Mouse (Mus musculus) kidney, embryonic 14.5 days (tissue): ENCODE data around the gene Adamtsl1. TPM values are rescaled to one million over a fixed set of nuclear protein-coding genes. Genes with fewer than 3 reads are reported as not detected.

Experiments used
- ATAC-seq: fragments of 200-750 bp; cut with Nextera tagmentation; 2 replicates; pipeline ENCODE4 v1.8.0; 2017; ENCODE audit warnings: moderate number of reproducible peaks, mild to moderate bottlenecking, moderate TSS enrichment, moderate library complexity; ENCODE audit not compliant: low FRiP score, low TSS enrichment
- H3K27ac ChIP-seq: fragments of 300-500 bp; sonication (generic); 2 replicates; pipeline ENCODE4 v1.5.1; 2014; ENCODE audit warnings: low read depth, mild to moderate bottlenecking, low read length, moderate library complexity, mixed read lengths
- H3K27me3 ChIP-seq: fragments of 300-500 bp; sonication (generic); 2 replicates; pipeline ENCODE4 v1.6.1; 2014; ENCODE audit warnings: mild to moderate bottlenecking, low read length; ENCODE audit not compliant: control insufficient read depth, insufficient read depth
- H3K36me3 ChIP-seq: fragments of 300-500 bp; sonication (generic); 2 replicates; pipeline ENCODE4 v1.6.1; 2014; ENCODE audit warnings: low read length, mixed read lengths; ENCODE audit not compliant: control insufficient read depth, insufficient read depth
- H3K4me1 ChIP-seq: fragments of 300-500 bp; sonication (generic); 2 replicates; pipeline ENCODE4 v1.6.1; 2014; ENCODE audit warnings: low read length, mixed read lengths; ENCODE audit not compliant: control insufficient read depth, insufficient read depth
- H3K4me2 ChIP-seq: fragments of 300-500 bp; sonication (generic); replicated peaks from 2 replicates; pipeline ENCODE4 v1.6.1; 2014; ENCODE audit warnings: low read depth, mild to moderate bottlenecking, low read length
- H3K4me3 ChIP-seq: fragments of 300-500 bp; sonication (generic); 2 replicates; pipeline ENCODE4 v1.5.1; 2014; ENCODE audit warnings: mild to moderate bottlenecking, low read length
- H3K9ac ChIP-seq: fragments of 300-500 bp; sonication (generic); 2 replicates; pipeline ENCODE4 v1.6.1; 2014; ENCODE audit warnings: low read depth, mild to moderate bottlenecking, low read length, moderate library complexity
- H3K9me3 ChIP-seq: fragments of 300-500 bp; sonication (generic); 2 replicates; pipeline ENCODE4 v1.6.1; 2016; ENCODE audit warnings: low read length; ENCODE audit not compliant: control insufficient read depth
- WGBS: fragments of 180-500 bp; shearing (Covaris S2); extraction: QIAGEN DNeasy Blood & Tissue Kit; methylation state at CpG from one replicate; pipeline ENCODE4 v1.1.7; 2014; 5-methylcytosine and 5-hydroxymethylcytosine counted together
- polyA plus RNA-seq: library from polyadenylated mRNA; unstranded; fragments of >200 nt; fragmentation: Nextera tagmentation; extraction: Ambion mirVana; gene quantifications from 2 replicates; pipeline ENCODE4 v1.2.1, GENCODE M21; 2014

The Adamtsl1 gene
- polyA plus RNA-seq, 1 experiment from 2014 or later = 15.6 TPM

DNA sequence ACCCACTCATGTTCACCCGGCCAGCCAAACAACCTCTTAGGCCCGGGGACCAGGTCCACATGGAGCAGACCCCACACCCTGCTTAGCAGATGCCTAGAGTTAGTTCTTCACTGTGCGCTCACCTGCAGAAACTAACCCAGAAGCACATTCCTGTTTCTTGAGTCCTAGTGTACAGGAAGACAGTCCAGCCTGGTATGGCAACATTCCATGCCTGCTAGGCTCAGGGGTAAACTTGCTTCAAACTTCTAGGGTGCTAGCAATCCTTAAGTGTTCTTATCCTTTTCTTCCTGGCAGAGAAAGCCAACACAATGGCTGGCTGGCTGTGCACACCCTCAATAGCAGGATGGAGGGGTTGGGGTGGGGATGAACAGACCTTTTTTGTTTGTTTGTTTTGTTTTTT lies 897.0 kb downstream of the Adamtsl1 start:
- Histone ChIP-seq H3K4me1 (peaks cover 18% of the 10 kb centered on the region), H3K9ac (no peak overlapping the region), H3K9me3 (no peaks in the 10 kb centered on the region), H3K27me3 (no peaks in the 10 kb centered on the region), H3K4me3 (no peak overlapping the region), H3K4me2 (no peak overlapping the region), H3K27ac (no peak overlapping the region), H3K36me3 (no peaks in the 10 kb centered on the region)
- ATAC-seq = no peak
- WGBS = 88% methylated on average over 3 of the region's 3 CpGs

DNA sequence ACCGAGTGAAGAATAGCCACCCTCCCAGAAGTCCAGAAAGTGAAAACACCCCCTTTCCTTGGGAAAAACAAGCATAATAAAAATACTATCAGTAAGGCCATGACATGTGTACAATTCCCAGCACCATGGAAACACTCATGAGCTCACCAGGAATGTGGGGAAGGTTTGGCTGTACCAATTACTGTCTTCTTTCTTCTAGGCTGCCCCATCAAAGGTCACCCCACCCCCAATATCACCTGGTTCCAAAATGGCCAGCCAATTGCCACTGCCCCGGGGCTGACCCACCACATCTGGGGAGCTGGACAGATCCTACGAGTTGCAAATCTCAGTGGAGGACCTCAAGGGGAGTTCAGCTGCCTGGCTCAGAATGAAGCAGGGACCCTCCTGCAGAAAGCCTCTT lies 899.4 kb downstream of the Adamtsl1 start:
- H3K4me1 ChIP-seq = peaks cover under 1% of the 10 kb centered on the region; the same call in 1 of the 2 replicates
- H3K36me3 ChIP-seq = no peaks in the 10 kb centered on the region
- no peak overlapping the region for H3K4me2 ChIP-seq
- no peak for ATAC-seq
- H3K9ac ChIP-seq = no peak overlapping the region
- 57% methylated on average over 3 of the region's 3 CpGs for WGBS
- H3K4me3 ChIP-seq = no peak overlapping the region
- no peaks in the 10 kb centered on the region for H3K27me3 ChIP-seq
- no peaks in the 10 kb centered on the region for H3K9me3 ChIP-seq
- H3K27ac ChIP-seq = no peak overlapping the region

DNA sequence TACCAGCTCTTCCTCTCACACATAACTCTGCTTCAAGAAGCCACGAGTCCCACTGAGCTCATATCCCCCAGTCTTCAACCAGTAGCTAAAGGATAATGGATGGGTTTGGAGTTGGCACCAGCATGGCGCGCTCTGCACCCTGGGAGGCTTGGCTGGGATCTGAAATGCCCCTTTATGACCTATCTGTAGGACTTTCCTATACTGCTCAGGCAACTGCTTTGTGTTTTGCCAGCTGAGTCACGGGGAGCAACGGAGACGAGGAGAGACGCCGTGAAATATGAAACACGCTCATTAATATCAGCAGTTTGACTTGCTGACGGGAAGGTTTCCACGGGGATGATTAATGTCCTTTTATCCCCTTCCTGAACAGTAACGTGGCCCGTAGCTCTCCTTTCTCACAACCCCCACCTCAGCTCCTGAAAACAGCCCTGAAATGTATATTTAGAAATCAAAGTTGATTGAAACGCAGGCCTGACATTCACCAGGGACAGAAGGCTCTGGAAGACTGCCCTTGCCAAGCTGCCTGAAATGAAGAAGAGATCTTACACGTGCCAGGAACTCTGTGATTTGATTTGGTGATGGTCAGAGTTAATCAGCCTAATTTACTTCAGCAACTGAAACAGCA lies 902.5 kb downstream of the Adamtsl1 start:
- no peaks in the 10 kb centered on the region for H3K9me3 ChIP-seq

DNA sequence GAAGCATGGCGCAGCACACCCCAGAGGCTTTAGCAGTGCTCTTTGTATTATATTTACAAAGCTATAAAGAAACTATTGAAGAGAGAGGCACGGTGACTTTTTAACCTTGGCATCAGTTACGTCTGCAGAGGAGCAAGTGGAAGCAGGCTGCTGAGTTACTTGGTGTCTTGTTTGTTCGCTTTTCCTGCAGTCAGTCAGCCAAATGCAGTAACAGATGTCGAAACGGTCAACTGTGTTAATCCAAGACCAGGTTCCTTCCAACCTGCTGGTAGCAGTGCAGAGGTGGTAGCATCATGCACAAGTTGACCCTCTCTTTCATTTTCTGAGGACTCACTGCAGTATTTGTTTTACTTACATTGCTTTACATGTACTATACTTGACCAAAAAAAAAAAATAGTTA lies 908.6 kb downstream of the Adamtsl1 start:
- Histone ChIP-seq H3K27me3 (no peaks in the 10 kb centered on the region), H3K27ac (no peak overlapping the region), H3K9me3 (no peaks in the 10 kb centered on the region), H3K9ac (no peak overlapping the region), H3K4me2 (no peak overlapping the region), H3K36me3 (no peaks in the 10 kb centered on the region), H3K4me1 (no peaks in the 10 kb centered on the region), H3K4me3 (no peak overlapping the region)
- no peak for ATAC-seq
- WGBS = 58% methylated on average over 6 of the region's 6 CpGs

More for the DNA sequence above, 902.5 kb downstream of the Adamtsl1 start:
- no peaks in the 10 kb centered on the region for H3K36me3 ChIP-seq
- H3K4me3 ChIP-seq = no peak overlapping the region
- H3K27ac ChIP-seq = no peak overlapping the region
- no peaks in the 10 kb centered on the region for H3K27me3 ChIP-seq
- H3K4me2 ChIP-seq = no peak overlapping the region
- H3K4me1 ChIP-seq = no peaks in the 10 kb centered on the region
- no peak overlapping the region for H3K9ac ChIP-seq
- ATAC-seq = peak; percentile 35; the same call in 1 of the 2 replicates
- WGBS = 32% methylated on average over 15 of the region's 15 CpGs

DNA sequence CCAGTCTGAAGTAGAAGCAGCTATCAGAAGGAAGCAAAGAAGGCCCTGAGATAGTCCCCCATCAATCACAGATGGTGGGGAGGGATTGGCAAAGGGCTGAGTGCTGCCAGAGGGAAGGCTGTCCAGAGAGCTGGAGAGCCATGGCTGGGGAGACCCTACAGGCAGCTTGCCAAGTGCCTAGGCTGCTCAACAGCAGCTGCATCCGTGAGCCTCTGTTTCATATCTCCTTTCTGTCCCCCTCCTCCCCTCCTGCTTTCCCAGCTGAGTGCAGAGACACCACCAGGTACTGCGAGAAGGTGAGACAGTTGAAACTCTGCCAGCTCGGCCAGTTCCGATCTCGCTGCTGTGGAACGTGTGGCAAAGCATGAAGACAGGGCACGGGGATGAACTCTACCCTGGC lies 911.6 kb downstream of the Adamtsl1 start:
- H3K4me3 ChIP-seq = no peak overlapping the region
- no peak overlapping the region for H3K9ac ChIP-seq
- H3K4me1 ChIP-seq = no peaks in the 10 kb centered on the region
- no peaks in the 10 kb centered on the region for H3K36me3 ChIP-seq
- H3K27ac ChIP-seq = no peak overlapping the region
- no peaks in the 10 kb centered on the region for H3K9me3 ChIP-seq
- H3K27me3 ChIP-seq = no peaks in the 10 kb centered on the region
- H3K4me2 ChIP-seq = no peak overlapping the region
- 80% methylated on average over 7 of the region's 7 CpGs for WGBS
- no peak for ATAC-seq

DNA sequence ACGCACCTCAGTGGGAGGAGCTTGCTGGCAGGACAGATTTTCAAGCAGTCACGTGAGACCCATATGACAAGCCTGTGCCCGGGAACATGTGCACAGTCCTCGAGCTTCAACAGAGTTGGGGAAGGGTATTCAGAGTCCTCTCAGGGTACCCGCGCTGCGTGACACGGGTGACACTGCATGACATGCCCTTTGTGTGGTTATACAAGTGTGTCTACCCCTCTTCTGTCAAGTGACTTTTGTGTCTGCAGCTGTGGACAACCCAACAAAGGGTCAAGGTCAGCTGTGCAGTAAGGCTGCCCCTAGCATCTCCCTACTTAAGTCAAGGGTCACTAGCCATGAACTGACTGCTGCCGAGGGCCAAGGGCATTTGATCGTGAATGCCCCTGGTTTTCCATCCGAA lies 912.6 kb downstream of the Adamtsl1 start:
- 0 out of 2 replicates have a peak, but pooled peaks have one; percentile 35 for ATAC-seq
- 78% methylated on average over 11 of the region's 11 CpGs for WGBS

DNA sequence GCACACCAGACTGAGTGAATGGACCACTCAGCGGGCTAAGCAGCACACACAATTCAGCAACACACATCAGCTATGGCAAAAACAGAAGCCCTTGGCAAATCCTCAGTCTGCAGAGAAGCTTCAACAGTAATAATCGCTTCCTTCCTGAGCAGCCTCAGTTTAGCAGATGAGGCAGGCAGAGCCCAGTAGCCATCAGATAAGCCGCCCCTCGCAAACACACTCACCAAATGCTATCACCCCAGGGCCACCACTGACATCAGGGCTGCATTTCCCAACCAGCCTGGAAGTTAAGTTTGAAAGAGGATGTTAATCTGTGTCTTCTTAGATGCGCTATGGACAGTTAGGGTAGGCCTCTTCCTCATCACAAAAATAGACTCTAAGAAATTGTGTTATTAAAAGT lies 913.3 kb downstream of the Adamtsl1 start:
- no peak overlapping the region for H3K4me2 ChIP-seq
- ATAC-seq = no peak
- H3K9ac ChIP-seq = no peak overlapping the region
- no peak overlapping the region for H3K27ac ChIP-seq
- H3K9me3 ChIP-seq = no peaks in the 10 kb centered on the region
- no peak overlapping the region for H3K4me3 ChIP-seq
- no peaks in the 10 kb centered on the region for H3K36me3 ChIP-seq
- no peaks in the 10 kb centered on the region for H3K27me3 ChIP-seq
- 80% methylated on average over 5 of the region's 5 CpGs for WGBS
- no peaks in the 10 kb centered on the region for H3K4me1 ChIP-seq

More for the DNA sequence above, 912.6 kb downstream of the Adamtsl1 start:
- H3K4me3 ChIP-seq = no peak overlapping the region
- no peaks in the 10 kb centered on the region for H3K36me3 ChIP-seq
- no peaks in the 10 kb centered on the region for H3K4me1 ChIP-seq
- H3K9me3 ChIP-seq = no peaks in the 10 kb centered on the region
- H3K27me3 ChIP-seq = no peaks in the 10 kb centered on the region
- H3K27ac ChIP-seq = no peak overlapping the region
- no peak overlapping the region for H3K9ac ChIP-seq
- H3K4me2 ChIP-seq = no peak overlapping the region

DNA sequence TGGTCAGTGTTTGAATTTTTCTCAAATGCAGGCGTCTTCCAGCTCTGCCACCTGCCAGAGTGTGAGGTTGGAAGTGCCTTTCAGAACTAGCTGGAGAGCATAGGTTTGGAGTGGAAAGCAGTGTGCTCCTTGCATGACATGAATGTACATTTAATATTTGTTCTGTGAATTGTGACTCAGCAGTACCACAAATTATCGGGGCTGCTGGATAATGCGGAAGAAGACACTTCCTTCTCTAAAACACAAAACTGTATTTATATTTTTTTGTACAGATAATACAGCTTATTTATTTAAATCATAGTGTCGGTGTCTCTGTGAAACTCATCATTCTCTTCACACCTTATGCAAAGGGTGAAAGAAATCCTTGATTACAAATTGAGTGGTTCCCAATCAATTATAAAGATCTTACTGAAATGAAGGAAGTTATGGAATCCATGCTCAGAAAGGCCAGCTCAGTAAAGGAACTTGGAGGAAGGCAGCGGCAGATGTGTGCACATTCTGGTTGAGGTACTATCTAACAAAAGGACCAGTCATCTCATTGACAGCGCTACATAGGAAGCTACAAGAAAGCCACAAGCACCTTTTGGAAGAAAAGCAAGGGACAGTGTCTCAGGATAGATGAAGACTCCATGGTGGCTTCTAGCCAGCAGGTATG lies 914.2 kb downstream of the Adamtsl1 start:
- Histone ChIP-seq H3K36me3 (no peaks in the 10 kb centered on the region), H3K27ac (no peak overlapping the region), H3K4me2 (no peak overlapping the region), H3K9me3 (no peaks in the 10 kb centered on the region), H3K9ac (no peak overlapping the region), H3K4me3 (no peak overlapping the region), H3K4me1 (no peaks in the 10 kb centered on the region), H3K27me3 (no peaks in the 10 kb centered on the region)
- 93% methylated on average over 6 of the region's 6 CpGs for WGBS
- no peak for ATAC-seq

DNA sequence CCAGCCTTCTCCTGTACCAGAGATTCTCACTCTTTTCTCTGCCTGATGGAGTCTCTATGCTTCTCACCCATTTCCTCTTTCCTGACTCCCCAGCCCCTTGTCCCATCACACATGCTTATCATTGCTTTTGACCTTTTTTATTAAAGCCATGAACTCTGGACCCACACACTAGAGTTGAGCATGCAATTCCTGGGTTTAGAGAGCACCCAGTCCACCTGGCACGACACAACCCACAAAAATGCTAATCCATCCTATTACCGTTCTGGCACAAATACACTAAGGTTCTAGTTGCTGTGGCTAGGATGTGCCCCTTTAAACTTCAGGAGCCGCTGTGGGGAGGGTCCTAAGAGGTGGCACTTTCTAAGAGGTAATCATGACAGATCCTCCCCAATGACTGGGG lies 921.7 kb downstream of the Adamtsl1 start:
- H3K36me3 ChIP-seq = no peaks in the 10 kb centered on the region
- peaks cover 3% of the 10 kb centered on the region; the same call in 1 of the 2 replicates for H3K4me1 ChIP-seq
- H3K4me2 ChIP-seq = no peak overlapping the region
- H3K9ac ChIP-seq = no peak overlapping the region
- H3K27me3 ChIP-seq = no peaks in the 10 kb centered on the region
- no peaks in the 10 kb centered on the region for H3K9me3 ChIP-seq
- H3K27ac ChIP-seq = no peak overlapping the region
- ATAC-seq = no peak
- WGBS = 91% methylated on average over 3 of the region's 3 CpGs
- H3K4me3 ChIP-seq = no peak overlapping the region
